Mouse (Mus musculus) embryonic facial prominence, embryonic 14.5 days (tissue): ENCODE measurements around the gene Aldh16a1. TPM values are rescaled to one million over a fixed set of nuclear protein-coding genes. Genes with fewer than 3 reads are reported as not detected.
A peak's percentile ranks its signal among the peaks of the same experiment; 100 is the strongest.

Experiments used
- ATAC-seq: fragments of 200-750 bp; cut with Nextera tagmentation; 2 replicates; pipeline ENCODE4 v1.8.0; 2017; ENCODE audit warnings: low read depth, moderate number of reproducible peaks, moderate TSS enrichment
- DNase-seq: peaks from one replicate; pipeline ENCODE4 v3.0.0-alpha.2; 2015; ENCODE audit warnings: low spot score
- H3K27ac ChIP-seq: fragments of 300-500 bp; sonication (generic); replicated peaks from 2 replicates; pipeline ENCODE4 v1.5.1; 2014; ENCODE audit warnings: low read depth, mild to moderate bottlenecking, low read length, moderate library complexity
- H3K27me3 ChIP-seq: fragments of 300-500 bp; sonication (generic); replicated peaks from 2 replicates; pipeline ENCODE4 v1.6.1; 2014; ENCODE audit warnings: low read length; ENCODE audit not compliant: control insufficient read depth, insufficient read depth
- H3K36me3 ChIP-seq: fragments of 300-500 bp; sonication (generic); 2 replicates; pipeline ENCODE4 v1.6.1; 2014; ENCODE audit warnings: low read length, mixed read lengths; ENCODE audit not compliant: control insufficient read depth, insufficient read depth
- H3K4me1 ChIP-seq: fragments of 300-500 bp; sonication (generic); 2 replicates; pipeline ENCODE4 v1.6.1; 2014; ENCODE audit warnings: antibody characterized with exemption, low read length; ENCODE audit not compliant: control insufficient read depth, insufficient read depth
- H3K4me2 ChIP-seq: fragments of 300-500 bp; sonication (generic); 2 replicates; pipeline ENCODE4 v1.6.1; 2014; ENCODE audit warnings: low read depth, mild to moderate bottlenecking, low read length, moderate library complexity, mixed read lengths
- H3K4me3 ChIP-seq: fragments of 300-500 bp; sonication (generic); 2 replicates; pipeline ENCODE4 v1.5.1; 2014; ENCODE audit warnings: low read depth, mild to moderate bottlenecking, low read length
- H3K9ac ChIP-seq: fragments of 300-500 bp; sonication (generic); 2 replicates; pipeline ENCODE4 v1.6.1; 2014; ENCODE audit warnings: low read depth, mild to moderate bottlenecking, low read length, moderate library complexity, mixed read lengths
- H3K9me3 ChIP-seq: fragments of 300-500 bp; sonication (generic); 2 replicates; pipeline ENCODE4 v1.6.1; 2016; ENCODE audit warnings: low read length; ENCODE audit not compliant: control insufficient read depth
- WGBS: fragments of 180-500 bp; shearing (Covaris S2); extraction: QIAGEN DNeasy Blood & Tissue Kit; methylation state at CpG from one replicate; pipeline ENCODE4 v1.1.7; 2014; 5-methylcytosine and 5-hydroxymethylcytosine counted together
- polyA plus RNA-seq: library from polyadenylated mRNA; unstranded; fragments of >200 nt; fragmentation: Nextera tagmentation; extraction: Ambion mirVana; gene quantifications from 2 replicates; pipeline ENCODE4 v1.2.1, GENCODE M21; 2014

The Aldh16a1 gene
- polyA plus RNA-seq, 1 experiment from 2014 or later: 39.4 TPM

DNA sequence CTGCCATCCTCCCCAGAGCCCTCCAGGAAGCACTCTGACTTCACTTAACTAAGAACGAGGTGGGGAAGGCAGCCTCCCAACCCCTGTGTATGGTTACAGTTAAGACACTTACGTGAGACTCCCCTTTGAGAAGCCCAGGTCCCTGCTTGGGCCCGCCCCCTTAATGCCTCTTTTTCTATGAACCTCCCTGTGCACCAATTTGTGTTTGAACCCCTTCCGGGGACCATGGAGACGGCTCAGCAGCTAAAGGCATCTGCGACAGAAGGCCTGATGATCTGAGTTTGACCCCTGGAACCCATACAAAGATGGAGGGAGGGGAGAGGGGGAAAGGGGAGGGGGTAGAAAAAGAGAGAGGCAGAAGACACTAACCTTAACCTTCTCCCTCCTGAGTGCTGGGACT lies 47.9 kb downstream of the Aldh16a1 start:
- Histone ChIP-seq H3K27me3 (no peaks in the 10 kb centered on the region), H3K4me2 (no peak overlapping the region), H3K36me3 (no peaks in the 10 kb centered on the region), H3K9ac (no peak overlapping the region), H3K9me3 (no peaks in the 10 kb centered on the region), H3K27ac (no peak overlapping the region), H3K4me1 (peaks cover 10% of the 10 kb centered on the region), H3K4me3 (no peak overlapping the region)
- DNase-seq (no peak), ATAC-seq (no peak)
- 49% methylated on average over 6 of the region's 6 CpGs for WGBS

DNA sequence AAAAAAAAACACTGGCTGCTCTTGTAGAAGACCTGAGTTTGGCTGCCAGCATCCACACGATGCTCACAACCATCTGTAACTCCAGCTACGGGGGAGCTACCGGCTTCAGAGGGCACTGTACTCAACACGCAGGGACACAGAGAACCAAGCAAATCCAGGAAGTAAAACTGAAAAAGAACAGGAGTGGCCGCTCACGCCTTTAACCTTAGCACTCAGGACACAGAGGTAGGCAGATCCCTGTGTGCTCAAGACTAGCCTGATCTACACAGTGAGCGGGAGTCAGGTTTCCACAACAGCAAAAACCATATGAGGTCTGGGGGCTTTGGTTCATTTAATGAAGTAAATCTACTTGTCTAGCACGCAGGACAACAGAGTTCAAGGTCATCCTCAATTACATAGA lies 48.9 kb downstream of the Aldh16a1 start:
- no peak overlapping the region for H3K9ac ChIP-seq
- no peak for ATAC-seq
- WGBS: 66% methylated on average over 8 of the region's 8 CpGs
- H3K27ac ChIP-seq: no peak overlapping the region
- no peaks in the 10 kb centered on the region for H3K36me3 ChIP-seq
- H3K4me1 ChIP-seq: peaks cover 10% of the 10 kb centered on the region
- H3K27me3 ChIP-seq: no peaks in the 10 kb centered on the region
- no peak overlapping the region for H3K4me3 ChIP-seq
- no peak overlapping the region for H3K4me2 ChIP-seq
- DNase-seq: no peak
- H3K9me3 ChIP-seq: no peaks in the 10 kb centered on the region

DNA sequence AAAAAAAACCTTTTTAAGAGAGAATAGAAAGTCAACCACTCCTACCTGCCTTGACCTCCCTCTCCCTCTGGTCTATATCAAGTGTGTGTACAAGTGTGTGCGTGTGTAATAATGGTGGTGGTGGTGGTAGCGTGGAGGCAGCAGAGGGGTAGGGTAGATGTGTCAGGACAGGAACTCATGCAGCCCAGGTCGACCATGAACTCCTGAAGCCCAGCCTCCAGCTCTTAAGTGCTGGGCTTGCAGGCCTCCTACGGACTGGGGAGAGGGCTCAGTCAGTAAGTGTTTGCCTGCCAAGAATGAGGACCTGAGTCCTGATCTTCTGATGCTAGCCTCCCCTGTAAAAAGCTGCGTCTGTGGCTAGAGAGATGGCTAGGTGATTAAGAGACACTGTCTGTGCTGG lies 49.4 kb downstream of the Aldh16a1 start:
- H3K27me3 ChIP-seq: no peaks in the 10 kb centered on the region
- no peak for ATAC-seq
- 80% methylated on average over 5 of the region's 5 CpGs for WGBS

DNA sequence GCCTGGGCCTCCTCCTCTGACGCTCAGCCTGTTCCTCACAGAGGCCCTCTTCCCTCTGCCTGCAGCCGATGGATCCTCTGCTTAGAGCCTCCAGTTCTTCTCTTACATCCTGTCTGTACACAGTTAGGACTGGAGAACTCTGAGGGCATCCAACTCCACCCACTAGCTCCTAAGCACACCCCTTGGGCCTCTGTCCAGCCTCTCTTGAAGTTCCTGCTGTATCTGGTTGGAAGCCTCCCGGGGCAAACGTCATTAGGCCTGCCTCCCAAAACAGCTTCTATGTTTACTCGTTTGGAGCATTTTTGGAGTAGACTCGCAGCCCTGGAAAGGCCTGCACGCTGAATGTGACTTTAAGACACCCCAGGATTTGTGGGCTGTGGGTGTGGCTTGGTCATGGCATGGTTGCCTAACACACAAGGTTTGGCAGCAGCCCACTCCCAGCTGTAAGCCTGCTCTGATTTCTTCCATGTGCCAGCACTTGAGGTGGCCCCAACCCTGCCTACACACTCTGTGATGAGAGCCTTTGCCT lies 50.7 kb downstream of the Aldh16a1 start, which contains the start of gene Fcgrt:
Gene Fcgrt (minus strand): TSS at position 200 of the 529 bp plus-strand sequence.
- WGBS: 35% methylated on average over 7 of the region's 7 CpGs
- H3K4me2 ChIP-seq: peak within 1 kb of the TSS; percentile 69
- H3K9ac ChIP-seq: peak within 1 kb of the TSS; percentile 69
- peak within 1 kb of the TSS; percentile 96 for H3K27ac ChIP-seq
- H3K36me3 ChIP-seq: 0 out of 2 replicates have a peak, but pooled peaks cover 2% of the 10 kb centered on the region
- ATAC-seq (peak; percentile 97), DNase-seq (peak; percentile 97)
- no peaks in the 10 kb centered on the region for H3K9me3 ChIP-seq
- peaks cover 10% of the 10 kb centered on the region for H3K4me1 ChIP-seq
- no peaks in the 10 kb centered on the region for H3K27me3 ChIP-seq
- H3K4me3 ChIP-seq: peak within 1 kb of the TSS; percentile 40

More for the DNA sequence above, 49.4 kb downstream of the Aldh16a1 start:
- no peak for DNase-seq
- Histone ChIP-seq H3K9ac (no peak overlapping the region), H3K36me3 (no peaks in the 10 kb centered on the region), H3K9me3 (no peaks in the 10 kb centered on the region), H3K4me1 (peaks cover 10% of the 10 kb centered on the region), H3K4me2 (no peak overlapping the region), H3K4me3 (no peak overlapping the region), H3K27ac (no peak overlapping the region)

DNA sequence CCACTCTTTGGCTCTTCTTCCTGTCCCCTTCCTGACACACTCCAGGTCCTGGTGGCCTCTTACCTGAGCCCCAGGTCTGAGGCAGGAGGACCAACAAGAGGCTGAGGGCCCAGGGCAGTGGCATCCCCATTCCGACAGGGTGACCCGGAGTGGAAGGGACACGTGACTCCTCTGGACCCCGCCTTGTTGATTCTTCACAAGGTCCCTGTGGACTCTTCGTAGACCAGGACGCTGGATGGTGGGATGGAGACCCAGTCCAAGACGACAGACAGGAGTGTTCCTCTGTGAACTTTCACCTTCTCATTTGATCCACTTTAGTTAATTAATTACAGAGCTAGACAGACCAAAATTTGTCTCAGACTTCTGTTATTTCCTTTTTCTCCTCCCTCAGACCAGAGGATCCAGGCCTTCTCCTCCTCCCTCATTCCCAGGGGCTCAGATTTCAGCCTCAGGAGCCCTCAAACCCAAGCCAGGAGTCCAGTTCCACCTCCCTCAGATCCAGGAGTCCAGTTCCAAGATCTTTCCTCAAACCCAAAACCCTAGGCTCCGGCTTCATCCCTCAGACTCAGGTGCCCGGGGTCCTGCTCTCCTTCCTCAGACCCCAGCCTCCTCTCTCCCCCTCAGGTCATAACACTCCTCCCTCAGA lies 51.3 kb downstream of the Aldh16a1 start:
- peak overlapping the region; percentile 69 for H3K4me2 ChIP-seq
- H3K4me3 ChIP-seq: peak overlapping the region; percentile 40
- no peaks in the 10 kb centered on the region for H3K9me3 ChIP-seq
- ATAC-seq: peak; percentile 32
- peak overlapping the region; percentile 96 for H3K27ac ChIP-seq
- H3K4me1 ChIP-seq: peaks cover 10% of the 10 kb centered on the region
- 56% methylated on average over 9 of the region's 9 CpGs for WGBS
- 0 out of 2 replicates have a peak, but pooled peaks cover 2% of the 10 kb centered on the region for H3K36me3 ChIP-seq
- no peaks in the 10 kb centered on the region for H3K27me3 ChIP-seq
- peak overlapping the region; percentile 69 for H3K9ac ChIP-seq
- DNase-seq: no peak

DNA sequence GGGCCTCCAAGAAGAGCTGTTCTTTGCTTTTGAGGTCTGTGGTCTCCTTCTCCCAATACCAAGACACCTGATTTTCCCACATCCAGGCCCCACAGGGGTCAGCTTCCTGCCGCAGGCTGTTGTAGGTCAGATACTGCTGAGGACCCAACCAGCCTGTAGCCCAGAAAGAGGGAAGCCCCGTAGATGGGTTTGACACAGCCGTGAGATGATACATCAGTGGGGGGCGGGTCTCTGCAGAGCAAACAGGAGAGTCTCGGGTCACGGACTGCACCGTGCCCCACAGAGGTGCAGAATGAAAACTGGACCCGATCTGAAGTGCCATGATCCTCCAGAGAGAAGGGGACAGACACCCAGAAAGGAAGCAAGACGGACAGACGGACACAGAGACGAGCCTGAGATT lies 51.9 kb downstream of the Aldh16a1 start:
- no peak for DNase-seq
- peak overlapping the region; percentile 96; the same call in 1 of the 2 replicates for H3K27ac ChIP-seq
- H3K27me3 ChIP-seq: no peaks in the 10 kb centered on the region
- peak overlapping the region; percentile 69 for H3K4me2 ChIP-seq
- no peak overlapping the region for H3K9ac ChIP-seq
- peak overlapping the region; percentile 40 for H3K4me3 ChIP-seq
- H3K36me3 ChIP-seq: peaks cover 5% of the 10 kb centered on the region; the same call in 1 of the 2 replicates
- no peaks in the 10 kb centered on the region for H3K9me3 ChIP-seq
- no peak for ATAC-seq
- WGBS: 87% methylated on average over 11 of the region's 11 CpGs
- peaks cover 10% of the 10 kb centered on the region for H3K4me1 ChIP-seq

DNA sequence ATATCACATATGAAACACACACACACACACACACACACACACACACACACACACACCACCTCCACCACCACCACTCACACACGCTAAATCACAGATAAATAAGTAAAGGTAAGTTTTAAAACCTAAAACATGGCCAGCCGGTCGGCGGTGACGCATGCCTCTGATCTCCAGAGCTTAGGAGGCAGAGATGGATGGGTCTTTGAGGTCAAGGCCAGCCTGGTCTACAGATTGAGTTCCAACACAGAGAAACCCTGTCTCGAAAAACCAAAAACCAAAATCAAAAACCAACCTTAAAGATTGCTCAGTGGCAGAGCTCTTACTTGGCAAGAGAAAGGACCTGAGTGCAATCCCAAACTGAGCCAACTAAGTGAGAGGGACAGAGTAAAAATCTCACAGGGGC lies 54.3 kb downstream of the Aldh16a1 start:
- Histone ChIP-seq H3K4me2 (no peak overlapping the region), H3K9me3 (no peaks in the 10 kb centered on the region), H3K27ac (no peak overlapping the region), H3K36me3 (peaks cover 16% of the 10 kb centered on the region), H3K4me3 (no peak overlapping the region), H3K9ac (no peak overlapping the region), H3K27me3 (no peaks in the 10 kb centered on the region), H3K4me1 (peaks cover 10% of the 10 kb centered on the region)
- no peak for ATAC-seq
- DNase-seq: no peak
- WGBS: 84% methylated on average over 6 of the region's 6 CpGs

DNA sequence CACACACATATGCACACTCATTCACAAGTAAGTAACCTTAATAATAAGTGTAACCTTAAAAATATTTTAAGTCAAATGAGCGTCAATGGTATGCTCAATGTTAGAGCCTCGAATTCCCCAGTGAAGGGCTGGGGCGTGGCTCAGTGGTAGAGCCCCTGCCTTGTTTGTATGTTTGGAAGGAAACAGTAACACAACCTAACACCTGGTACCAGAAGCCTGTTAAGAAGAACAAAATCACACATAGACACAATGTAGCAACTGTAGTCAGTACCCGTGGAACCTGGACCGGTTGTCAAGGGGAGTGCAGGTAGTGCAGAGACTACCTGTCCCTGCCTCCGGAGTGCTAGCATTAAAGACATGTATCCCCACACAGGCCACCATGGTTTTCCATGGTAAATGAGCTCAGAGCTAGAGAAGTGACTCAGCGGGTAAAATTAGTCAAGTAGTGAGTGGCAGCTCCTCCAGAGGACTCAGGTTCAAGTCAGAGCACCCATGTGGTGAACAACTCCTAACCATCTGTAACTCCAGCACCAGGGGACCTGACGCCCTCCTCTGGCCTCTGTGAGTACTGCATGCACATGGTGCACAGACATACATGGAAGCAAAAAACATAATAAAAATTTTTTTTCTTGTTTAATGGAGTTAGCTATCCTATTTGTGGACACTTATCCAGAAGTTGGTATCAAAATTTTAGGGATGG lies 55.7 kb downstream of the Aldh16a1 start:
- H3K4me1 ChIP-seq: peaks cover 10% of the 10 kb centered on the region
- no peak overlapping the region for H3K4me2 ChIP-seq
- peaks cover 16% of the 10 kb centered on the region for H3K36me3 ChIP-seq
- no peaks in the 10 kb centered on the region for H3K27me3 ChIP-seq
- 91% methylated on average over 8 of the region's 8 CpGs for WGBS
- no peak overlapping the region for H3K4me3 ChIP-seq
- H3K27ac ChIP-seq: no peak overlapping the region
- no peak for ATAC-seq
- no peak for DNase-seq
- H3K9me3 ChIP-seq: no peaks in the 10 kb centered on the region
- H3K9ac ChIP-seq: no peak overlapping the region
